Mouse (Mus musculus): Measurements from ENCODE around the gene Tmem108.

DNA sequence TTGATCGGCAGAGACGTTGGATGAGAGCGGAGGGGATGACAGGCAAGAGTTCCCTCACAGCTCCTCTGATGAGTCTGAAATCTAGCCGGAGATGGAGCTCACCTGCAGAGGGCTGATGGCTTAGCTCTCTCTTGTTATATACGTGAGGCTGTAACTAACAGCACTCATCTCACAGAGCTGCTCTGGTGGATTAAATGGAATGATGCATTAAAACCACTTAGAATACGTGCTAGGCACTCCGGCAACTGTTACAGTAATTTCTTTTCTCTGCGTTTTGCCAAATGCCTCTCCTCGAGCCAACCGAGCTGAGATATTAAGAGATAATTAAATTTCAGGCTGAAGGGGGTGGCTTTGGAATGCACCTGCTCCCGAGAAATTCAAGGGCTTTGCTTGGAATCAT lies 97.5 kb downstream of the Tmem108 start:
- TF ChIP-seq CTCF (conservative IDR thresholded peaks at IDR 0.05; ENCODE audit: low read length) (no peak), NANOG (IDR thresholded peaks at IDR 0.05; ENCODE audit: borderline replicate concordance, low read length) (no peak), POU5F1 (IDR thresholded peaks at IDR 0.05; ENCODE audit: borderline replicate concordance, low read length) (no peak)
